Mouse (Mus musculus) cerebellum, adult 8-10 months (tissue): ENCODE measurements around the gene 1700003E16Rik.

Source experiments
- DNase-seq: peaks from one replicate; pipeline ENCODE4 v3.0.0; 2022

The 1700003E16Rik gene

DNA sequence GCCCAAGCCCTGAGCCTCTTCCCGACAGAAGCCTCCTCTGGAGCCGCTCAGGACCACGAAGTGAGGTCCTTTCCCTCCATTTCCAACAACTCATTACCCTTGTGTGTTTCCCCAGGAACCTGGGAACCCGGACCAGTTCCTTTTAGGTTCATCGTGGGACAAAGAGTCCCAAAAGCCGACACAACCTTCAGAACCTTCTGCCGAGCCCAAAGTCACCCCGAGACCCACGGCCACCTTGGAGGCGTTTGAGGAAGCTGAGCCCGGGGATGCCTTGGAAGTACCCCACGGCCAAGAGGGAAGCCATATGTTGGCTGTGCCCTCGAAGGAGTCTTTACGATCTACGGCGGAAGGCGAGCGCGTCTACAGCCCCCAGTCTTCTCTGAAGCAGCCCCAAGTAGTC is 5.2 kb downstream of the 1700003E16Rik start:
- no peak for DNase-seq

DNA sequence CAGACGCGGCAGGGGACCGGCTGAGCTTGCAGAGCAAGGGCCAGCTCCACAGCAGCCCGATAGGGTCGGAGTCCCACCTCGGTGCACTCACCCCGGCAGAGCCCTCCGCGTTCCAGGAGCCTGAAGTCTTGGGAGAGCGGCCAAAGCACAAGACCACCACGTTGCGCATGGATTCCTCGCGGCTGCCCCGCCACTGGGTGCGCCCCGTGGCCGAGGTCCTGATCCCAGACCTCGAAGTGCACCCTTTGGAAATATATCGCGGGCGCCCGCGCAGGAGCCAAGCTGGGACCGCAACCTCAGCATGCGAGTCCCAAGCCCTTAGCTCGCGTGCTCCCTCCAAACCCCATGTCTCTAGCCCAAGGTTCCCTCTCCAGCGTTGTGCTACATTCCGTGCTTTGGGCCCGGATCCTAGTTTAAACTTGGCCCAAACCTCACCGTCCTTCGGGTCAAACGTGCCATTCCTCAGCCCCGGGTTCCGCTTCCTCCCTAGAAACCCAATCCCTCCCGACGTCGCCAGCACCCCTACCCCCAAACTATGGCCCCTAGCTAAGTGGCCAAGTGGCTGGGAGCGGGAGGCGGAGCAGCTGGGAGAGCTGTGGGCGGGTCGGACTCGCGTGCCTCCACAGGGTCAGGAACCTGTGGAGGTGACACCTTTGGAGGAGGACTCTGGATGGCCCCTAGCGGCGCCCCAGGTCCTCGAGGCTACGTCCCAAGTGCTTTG is 5.9 kb downstream of the 1700003E16Rik start:
- DNase-seq: no peak

DNA sequence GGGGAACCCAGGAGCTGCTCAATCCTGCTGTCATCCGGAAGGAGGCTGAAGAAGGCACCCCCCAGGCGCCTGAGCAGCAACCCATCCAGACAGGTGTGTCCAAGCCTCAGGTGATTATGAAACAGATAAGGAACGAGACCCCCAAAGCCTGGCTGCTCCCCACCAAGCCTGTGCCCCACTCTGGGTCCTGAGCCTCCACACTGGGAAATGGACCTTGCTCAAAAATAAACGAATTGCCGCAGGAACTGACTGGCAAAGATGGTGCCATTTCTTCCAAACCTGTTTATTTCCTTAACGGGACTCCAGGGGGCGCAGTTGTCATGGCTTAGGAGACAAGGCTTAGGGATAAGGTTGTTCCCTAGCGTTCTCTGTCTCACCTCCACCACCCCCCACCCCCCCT is 6.5 kb downstream of the 1700003E16Rik start:
- peak; percentile 81 for DNase-seq

DNA sequence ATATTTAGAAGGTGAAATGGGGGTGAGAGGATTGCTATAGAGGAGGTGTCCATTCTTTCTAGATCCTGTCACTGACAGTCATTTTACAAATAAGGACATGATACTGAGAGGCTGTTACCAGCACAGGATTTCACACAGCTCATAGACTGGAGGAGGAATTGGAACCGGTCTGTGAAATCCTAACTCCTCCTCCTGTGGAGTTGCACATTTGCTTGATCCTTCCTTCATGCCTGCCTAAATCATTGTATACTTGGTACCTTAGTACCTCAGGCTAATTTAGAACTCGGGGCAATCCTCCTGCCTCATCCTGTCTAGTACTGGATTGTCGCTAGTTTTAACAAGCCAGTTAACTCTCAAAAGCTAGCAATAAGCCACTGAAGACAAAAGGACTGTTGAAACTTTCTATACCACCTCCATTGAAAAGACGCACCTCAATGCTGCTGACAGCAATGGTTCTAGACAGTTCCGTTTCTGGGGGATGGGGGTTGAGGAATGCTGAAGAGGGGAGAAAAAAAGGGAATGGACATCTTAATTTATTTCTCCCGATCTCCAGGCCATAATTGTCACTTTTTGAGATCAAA is 8.9 kb downstream of the 1700003E16Rik start:
- DNase-seq: no peak

DNA sequence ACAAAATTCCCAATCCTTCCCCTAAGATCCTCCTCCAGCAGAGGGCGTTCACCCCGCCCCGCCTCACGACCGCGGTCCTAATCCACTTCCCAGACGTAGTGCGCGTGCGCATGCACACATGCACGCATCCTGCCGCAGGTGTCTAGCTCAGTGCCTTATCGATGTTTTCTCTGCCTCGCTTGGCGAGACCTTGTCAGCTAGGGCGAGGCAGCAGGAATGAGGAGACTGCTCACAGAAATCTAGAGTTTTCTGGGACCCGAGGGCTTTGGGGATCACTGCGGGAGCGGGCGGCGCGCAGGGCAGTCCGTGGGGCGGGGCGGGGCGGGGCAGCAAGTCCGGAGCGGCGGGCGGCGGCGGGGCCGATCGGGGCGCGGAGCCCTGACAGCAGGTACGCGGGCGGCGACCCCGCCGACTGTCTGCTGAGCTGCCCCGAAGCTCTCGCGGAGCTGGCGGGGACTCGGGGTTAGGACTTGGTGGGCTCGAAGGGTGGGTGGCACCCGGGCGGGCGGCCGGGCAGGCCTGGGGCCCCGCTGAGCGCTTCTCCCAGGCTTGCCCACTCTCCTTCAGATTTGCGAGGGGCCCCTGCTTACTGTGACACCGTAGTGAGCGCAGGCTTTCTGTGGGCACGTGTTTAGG is 9.5 kb downstream of the 1700003E16Rik start, which contains the start of gene Dctn1:
Dctn1 (plus strand) TSS at position 314 of the 636 bp plus-strand sequence.
- peak; percentile 96 for DNase-seq

DNA sequence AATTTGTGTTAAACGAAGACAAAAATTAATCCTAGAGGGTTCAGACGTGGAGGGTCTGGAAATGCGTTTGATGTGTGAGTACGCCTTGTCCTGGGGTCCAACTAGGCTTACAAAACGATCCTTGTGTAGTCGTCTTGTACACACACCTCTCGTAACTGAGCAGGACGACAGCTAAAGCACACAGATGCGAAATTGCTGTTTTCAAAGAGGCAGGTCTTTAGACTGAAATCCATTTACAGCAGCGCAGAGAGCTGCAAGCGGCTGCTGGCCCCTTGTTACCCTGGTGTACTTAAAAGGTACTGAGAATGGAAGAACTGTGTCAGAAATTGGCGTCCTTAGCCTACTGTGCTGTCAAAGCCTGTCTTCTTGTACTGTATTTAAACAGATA is 10.0 kb downstream of the 1700003E16Rik start:
- DNase-seq: no peak

DNA sequence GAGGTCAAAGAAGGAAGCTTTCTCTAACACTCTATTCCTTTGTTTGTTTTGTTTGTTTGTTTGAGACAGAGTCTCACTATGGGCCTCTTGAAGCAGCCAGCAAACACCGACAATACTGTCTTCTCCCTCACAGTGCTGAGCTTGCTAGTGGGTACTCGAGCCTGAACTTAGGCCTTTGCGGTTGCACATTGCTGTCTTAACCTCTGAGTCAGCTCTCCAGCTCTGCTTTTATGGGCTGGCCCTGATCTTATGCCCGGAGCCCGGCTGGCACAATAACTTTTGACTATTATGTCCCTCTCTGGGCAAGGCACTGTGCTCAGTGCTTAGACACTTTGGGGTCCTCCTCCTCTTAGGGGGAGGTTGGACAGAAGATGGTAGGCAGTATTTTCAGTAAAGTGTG is 13.7 kb downstream of the 1700003E16Rik start:
- no peak for DNase-seq

DNA sequence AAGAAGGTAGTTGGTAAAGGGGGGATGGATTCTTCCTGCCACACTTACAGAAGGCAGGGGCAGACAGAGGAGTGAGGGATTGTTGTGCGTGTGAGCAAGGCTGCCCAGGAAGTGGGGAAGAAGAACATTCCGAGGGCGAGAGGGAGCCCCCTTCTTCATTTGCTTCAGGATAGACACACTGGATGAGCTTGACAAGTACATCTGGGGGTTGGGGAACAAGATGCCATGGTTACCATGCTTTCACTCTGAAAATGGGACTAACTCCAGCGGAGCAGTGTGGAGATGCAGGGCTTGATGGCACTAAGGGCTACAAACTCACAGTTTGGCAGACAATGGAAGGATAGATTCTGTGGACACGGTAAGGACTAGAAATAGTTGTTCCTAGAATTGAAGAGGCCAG is 14.9 kb downstream of the 1700003E16Rik start:
- DNase-seq: no peak

DNA sequence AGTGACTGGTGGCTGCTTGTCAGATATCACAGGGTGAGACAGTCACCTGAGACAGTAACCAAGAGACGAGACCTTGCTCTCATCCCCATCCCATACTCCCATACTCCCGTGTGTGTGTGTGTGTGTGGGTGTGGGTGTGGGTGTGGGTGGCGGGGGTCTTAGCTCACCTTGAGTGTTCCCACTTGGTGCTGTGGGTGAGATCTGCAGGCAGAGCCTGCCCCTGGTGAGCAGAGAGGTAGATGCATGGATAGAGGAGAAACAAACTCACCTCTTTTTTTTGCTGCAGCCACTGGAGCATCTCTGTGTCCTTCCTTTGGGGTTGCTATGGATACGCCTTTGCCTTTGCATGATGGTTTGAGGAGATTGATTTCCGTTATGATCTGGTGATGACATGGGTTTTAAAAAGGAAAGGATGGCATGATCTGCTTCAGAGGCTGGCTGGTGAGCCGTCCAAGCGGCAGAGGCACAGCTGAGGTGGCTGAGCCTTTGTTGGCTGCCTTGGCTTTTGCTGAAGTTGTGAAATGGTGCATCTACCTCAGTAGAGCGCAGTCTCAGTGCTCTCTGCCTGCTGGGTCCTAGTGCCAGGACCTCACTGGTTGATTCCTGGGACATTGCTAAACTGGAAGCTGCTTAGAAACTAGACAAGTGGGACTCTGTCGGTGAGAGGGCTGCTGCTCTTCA is 16.2 kb downstream of the 1700003E16Rik start:
- peak; percentile 49 for DNase-seq

DNA sequence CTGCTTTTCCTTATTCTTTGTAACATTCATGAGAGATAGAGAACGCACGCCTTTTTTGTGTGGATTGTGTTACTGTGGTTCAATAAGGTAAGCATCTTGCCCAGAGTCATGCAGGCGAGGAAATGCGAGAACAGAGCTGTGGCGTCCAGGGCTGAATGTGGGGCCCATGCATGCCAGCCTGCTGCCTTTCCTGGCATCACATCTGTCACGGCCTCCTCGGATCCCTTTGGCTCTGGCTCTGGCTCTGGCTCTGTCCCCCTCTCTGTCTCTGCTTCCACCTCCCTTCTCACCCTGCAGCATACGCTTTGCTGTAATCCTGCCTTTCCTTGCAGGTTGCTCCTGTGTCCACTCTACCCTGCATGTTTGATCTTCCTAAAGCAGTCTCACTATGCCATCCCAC is 19.8 kb downstream of the 1700003E16Rik start:
- DNase-seq: no peak

DNA sequence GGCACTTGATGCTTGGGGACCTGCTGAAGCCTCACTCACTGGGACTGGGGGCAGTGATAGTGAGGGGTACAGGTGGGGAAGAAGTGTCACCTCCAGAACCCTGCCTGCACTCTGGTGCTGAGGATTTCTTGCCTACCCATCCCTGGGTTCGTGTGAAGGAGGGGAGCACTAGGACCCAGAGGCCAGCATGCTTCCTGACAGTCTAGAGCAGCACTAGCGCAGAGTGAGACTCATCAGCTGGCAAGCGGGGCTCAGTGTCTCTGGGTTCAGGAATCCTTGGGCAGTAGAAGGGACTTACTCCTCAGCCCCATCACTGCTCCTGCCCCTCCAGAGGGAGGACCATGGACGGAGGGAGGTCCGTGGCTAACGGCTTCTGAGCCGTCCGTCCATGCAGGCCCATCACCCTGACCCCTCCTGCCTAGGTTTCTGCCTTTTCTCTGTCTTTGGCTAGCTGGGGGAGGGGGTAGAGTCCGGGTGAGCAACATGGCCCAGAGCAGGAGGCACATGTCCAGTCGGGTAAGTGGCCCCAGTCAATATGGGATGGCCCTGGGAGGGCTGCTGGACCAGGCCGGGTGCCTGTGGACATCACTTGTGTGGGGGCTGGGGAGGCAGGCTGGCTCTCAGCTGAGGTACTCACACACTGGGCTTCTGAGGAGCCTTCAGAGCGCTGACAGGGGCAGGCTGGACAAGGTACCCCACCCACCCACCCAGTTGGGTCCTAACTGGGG is 23.4 kb downstream of the 1700003E16Rik start:
- DNase-seq: peak; percentile 69

DNA sequence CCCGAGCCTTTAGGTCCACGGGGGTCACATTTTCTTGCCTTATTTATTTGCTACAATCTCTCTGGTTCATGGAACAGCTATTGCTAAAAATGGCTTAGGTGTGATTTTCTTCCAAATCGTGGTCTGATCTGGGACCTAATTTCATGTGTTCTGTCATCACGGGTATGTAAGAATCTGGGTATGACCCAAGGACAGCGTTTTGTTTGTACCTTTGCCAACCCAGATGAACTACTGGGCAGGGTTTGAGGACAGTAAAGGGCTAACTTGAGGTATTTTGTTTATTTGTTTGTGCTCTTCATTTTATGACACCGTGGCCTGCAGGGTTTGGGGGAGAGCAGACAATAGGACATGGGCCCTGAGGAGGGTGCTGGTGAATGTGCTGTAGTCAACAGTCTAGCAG is 24.4 kb downstream of the 1700003E16Rik start:
- no peak for DNase-seq

DNA sequence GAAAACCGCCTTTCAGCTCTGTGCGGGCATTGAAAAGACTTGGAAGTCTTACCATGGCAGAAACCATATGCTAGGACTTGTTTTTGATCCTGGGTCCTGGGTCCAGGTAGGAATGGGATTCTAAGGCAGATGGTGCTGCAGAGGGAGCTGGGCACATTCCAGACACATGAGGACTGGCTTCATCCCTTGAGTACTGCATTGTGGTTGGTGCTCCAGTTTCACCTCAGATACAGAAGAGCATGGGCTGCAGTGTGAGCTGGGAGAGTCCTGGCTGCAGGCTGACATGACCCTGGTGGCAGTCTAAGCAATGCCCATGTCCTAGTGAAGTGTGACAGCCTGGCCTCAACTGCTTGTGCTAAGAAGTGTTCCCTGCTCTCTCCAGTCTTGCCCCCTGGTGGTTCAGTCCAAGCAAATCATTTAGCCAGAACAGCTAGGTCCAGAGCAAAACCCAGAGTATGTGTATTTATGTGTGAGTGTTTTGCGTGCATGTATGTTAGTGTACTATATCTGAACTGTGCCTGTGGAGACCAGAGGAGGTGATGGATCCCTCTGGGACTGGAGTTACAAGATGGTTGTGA is 28.7 kb downstream of the 1700003E16Rik start:
- DNase-seq: peak; percentile 30

DNA sequence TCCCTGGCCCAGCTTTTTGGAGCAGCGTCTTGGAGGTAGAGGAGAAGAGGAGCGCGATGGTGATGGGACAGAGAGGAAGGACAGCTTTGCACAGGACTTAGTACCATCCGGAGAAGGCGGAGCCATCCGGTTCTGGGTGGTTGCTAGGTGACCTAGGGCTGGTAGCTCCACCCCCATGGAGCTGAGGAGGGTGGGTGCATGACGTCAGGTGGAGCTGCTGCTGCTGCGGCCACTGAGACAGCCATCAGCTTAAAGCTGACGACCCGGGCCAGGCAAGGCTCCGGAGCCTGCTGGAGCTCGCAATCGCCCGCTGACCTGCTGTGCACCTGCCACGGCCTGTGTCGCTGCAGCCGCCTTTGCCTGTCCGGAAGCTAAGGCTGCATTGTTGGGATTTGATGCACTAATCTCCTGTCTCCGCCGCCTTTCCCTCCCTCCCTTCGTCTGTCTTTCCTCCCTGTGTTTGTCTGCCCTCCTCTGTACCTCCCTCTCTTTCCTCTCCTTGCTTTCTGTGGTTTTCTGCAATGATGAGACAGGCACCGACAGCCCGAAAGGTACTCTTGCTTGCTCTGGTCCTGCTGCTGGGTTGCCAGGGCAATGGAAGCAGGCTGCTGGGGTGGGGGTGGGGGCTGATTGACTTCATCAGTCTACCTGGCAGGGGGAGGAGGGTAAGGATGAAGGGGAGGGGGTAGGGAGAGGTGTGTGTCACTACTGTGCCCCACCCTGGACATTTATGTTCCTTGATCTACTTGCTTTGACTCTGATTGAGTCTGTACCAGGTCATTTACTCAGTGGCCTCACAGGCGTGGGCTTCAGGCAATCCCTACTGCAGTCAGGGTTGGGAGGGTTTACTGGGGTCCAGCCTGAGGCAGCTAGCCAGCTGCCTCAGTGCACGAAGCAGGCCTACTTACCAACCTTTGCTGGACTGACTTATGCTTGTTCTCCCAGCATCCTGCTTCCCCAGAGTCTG is 30.0 kb downstream of the 1700003E16Rik start:
- peak; percentile 90 for DNase-seq

DNA sequence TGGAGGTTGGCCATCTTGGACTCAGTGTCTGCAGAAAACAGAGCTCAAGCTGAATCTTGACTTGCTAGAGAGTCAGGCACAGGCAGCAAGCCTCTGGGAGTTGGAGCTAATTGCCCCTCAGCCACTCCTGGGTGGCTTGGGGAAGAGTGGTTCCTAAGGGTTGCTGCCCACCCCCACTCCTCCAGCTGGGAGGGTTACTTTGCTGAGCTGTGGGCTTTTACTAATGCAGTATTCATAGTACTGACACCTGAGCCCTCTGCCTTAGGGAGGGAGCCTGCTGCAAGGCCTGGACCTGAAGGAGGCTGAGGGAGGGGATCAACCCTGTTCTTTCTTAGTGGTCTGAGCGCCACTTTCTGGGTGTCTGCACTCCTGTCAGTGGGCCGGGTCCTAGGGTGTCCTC is 30.7 kb downstream of the 1700003E16Rik start:
- DNase-seq: no peak

DNA sequence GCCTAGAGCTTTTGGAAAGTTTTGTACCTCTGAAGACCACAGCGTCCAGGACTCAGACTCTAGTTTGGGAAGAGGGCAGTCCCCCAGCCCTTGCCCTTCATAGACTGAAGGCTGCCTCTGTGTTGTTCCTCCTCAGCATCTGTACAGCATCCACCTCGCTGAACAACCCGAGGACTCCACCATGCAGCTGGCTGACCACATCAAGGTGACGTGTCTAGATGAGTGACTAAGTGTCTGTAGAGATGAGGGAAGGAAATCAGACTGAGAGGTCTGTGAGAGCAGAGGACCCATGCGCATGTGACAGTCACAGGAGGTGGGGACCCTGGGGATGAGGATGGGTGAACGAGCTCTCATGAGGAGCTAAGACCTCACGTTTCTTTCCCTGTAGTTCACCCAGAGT is 37.4 kb downstream of the 1700003E16Rik start:
- no peak for DNase-seq

DNA sequence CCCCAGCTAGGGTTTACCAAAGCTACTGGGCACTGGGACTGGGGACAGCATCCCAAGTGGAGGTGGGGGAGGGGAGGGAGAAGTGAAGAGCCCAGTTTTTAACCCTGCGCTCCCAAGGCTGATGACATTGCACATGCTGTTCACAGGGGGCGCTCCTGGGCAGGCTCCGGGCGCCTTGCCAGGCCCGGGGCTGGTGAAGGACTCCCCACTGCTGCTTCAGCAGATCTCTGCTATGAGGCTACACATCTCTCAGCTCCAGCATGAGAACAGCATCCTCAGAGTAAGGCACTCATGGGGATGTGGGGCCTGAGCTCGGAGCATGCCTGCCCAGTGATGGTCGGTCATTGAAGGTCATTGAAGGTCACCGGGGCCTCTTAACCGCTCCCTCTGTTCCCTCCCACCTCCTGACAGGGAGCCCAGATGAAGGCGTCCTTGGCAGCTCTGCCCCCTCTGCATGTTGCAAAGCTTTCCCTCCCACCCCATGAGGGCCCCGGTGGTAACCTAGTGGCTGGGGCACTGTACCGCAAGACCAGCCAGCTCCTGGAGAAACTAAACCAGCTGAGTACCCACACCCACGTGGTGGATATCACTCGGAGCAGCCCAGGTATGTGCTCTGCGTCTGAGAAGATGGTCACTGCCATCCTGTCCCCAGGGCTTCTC is 41.3 kb downstream of the 1700003E16Rik start:
- DNase-seq: peak; percentile 86

DNA sequence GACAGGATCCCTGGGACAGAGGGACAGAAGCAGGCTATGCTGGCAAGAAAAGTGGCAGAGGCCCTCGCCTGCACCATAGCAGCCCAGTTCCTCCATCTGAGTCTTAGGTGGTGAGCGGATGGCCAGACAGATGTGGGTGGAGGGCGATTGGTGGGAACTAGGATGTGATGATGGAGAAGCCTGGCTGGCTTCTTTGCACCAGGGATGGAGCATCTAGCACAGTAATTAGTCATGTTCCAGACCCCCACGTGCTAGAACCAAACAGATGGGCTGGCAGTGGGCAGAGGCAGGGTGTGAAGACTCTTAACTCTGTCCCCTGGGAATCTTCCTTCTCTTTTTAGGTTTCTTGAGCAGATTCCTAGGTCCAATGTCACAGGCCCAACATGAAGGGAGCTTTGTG is 47.1 kb downstream of the 1700003E16Rik start:
- DNase-seq: no peak

DNA sequence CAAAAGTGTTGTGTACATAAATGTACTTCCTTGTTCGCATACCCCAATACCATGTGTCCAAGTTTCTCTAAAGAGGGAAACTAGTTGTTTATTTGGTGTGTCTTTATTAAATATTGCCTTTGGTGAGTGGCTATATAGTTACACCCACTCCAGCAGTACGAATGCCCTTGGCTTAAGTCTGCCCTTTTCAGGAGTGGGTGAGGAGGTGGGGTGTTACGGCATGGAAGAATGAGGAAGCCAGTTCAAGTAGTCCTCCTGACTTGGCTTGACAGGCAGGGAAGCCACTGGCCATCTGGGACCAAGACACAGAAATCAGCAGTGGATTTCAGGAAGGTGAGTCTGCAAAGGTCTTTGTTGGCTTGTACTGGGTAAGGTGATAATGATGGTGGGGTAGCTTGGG is 49.6 kb downstream of the 1700003E16Rik start:
- no peak for DNase-seq

DNA sequence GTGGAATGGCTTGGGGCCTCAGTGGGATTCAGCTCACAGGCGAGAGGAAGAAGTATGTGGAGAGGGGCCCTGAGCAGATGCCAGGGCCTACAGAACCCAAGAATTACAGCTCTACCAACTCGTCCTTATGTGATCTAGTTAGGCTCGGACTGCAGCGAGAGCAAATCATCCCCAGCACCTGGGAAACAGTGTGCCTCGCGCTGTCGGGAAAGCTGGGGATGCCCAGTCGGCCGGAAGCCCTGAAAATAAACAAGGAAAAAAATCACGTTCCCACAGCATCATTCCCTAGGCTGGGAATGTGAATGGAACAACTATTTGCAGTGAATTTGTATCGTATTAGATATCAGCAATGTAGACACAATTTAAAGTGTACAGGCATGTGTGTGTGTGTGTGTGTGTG is 50.1 kb downstream of the 1700003E16Rik start:
- no peak for DNase-seq
